Mouse (Mus musculus) liver, embryonic 13.5 days (tissue): ENCODE measurements at regions not wholly inside any gene's neighbourhood (a gene's known extent, or its start where the extent isn't known, plus 50 kb on each side); places are given as distances from the start of the nearest gene placed in this dataset.
A peak's percentile ranks its signal among the peaks of the same experiment; 100 is the strongest.

Experiments used
- ATAC-seq: fragments of 200-750 bp; cut with Nextera tagmentation; 2 replicates; pipeline ENCODE4 v1.8.0; 2017; ENCODE audit warnings: low read depth, mild to moderate bottlenecking, moderate number of reproducible peaks, moderate library complexity
- DNase-seq: peaks from one replicate; pipeline ENCODE4 v3.0.0; 2022
- H3K27ac ChIP-seq: fragments of 300-500 bp; sonication (generic); 2 replicates; pipeline ENCODE4 v1.5.1; 2015; ENCODE audit warnings: moderate library complexity, mild to moderate bottlenecking, inconsistent platforms
- H3K27me3 ChIP-seq: fragments of 300-500 bp; sonication (generic); 2 replicates; pipeline ENCODE4 v1.6.1; 2015; ENCODE audit warnings: mild to moderate bottlenecking, inconsistent platforms
- H3K36me3 ChIP-seq: fragments of 300-500 bp; sonication (generic); 2 replicates; pipeline ENCODE4 v1.6.1; 2015; ENCODE audit warnings: mild to moderate bottlenecking, inconsistent platforms
- H3K4me1 ChIP-seq: fragments of 300-500 bp; sonication (generic); replicated peaks from 2 replicates; pipeline ENCODE4 v1.6.1; 2015; ENCODE audit warnings: inconsistent platforms
- H3K4me2 ChIP-seq: fragments of 300-500 bp; sonication (generic); 2 replicates; pipeline ENCODE4 v1.6.1; 2015; ENCODE audit warnings: inconsistent platforms, mild to moderate bottlenecking, moderate library complexity
- H3K4me3 ChIP-seq: fragments of 300-500 bp; sonication (generic); replicated peaks from 2 replicates; pipeline ENCODE4 v1.5.1; 2015; ENCODE audit warnings: mild to moderate bottlenecking, inconsistent platforms
- H3K9ac ChIP-seq: fragments of 300-500 bp; sonication (generic); 2 replicates; pipeline ENCODE4 v1.6.1; 2015; ENCODE audit warnings: mild to moderate bottlenecking, inconsistent platforms
- H3K9me3 ChIP-seq: fragments of 300-500 bp; sonication (generic); replicated peaks from 2 replicates; pipeline ENCODE4 v1.6.1; 2016; ENCODE audit warnings: inconsistent platforms
- WGBS: fragments of 180-500 bp; shearing (Covaris S2); methylation state at CpG from one replicate; pipeline ENCODE4 v1.1.7; 2015; ENCODE audit not compliant: insufficient replicate concordance; 5-methylcytosine and 5-hydroxymethylcytosine counted together

GRCm38 (mm10) chr11:20908471-20908870 is 77.6 kb upstream of the Lgalsl start:
- Histone ChIP-seq H3K9me3 (no peaks in the 10 kb centered on the region), H3K4me3 (no peak overlapping the region), H3K27me3 (peaks cover 18% of the 10 kb centered on the region; the same call in 1 of the 2 replicates), H3K9ac (no peak overlapping the region), H3K27ac (no peak overlapping the region), H3K4me1 (peaks cover 6% of the 10 kb centered on the region), H3K36me3 (no peaks in the 10 kb centered on the region), H3K4me2 (no peak overlapping the region)
- no peak for ATAC-seq
- no peak for DNase-seq
- 55% methylated on average over 4 of the region's 4 CpGs for WGBS

- H3K4me1 ChIP-seq: peaks cover 50% of the 10 kb centered on the region
- H3K9ac ChIP-seq: 0 out of 2 replicates have a peak overlapping the region, but pooled peaks have one; percentile 4
- H3K4me3 ChIP-seq: no peak overlapping the region
- no peaks in the 10 kb centered on the region for H3K36me3 ChIP-seq
- ATAC-seq (no peak), DNase-seq (no peak)
- peaks cover 1% of the 10 kb centered on the region; the same call in 1 of the 2 replicates for H3K27me3 ChIP-seq
- no peaks in the 10 kb centered on the region for H3K9me3 ChIP-seq
- peak overlapping the region; percentile 54; the same call in 1 of the 2 replicates for H3K27ac ChIP-seq
- 78% methylated on average over 2 of the region's 2 CpGs for WGBS
- no peak overlapping the region for H3K4me2 ChIP-seq
Measured at GRCm38 (mm10) chr11:20913042-20913441, 82.2 kb upstream of the Lgalsl start.

GRCm38 (mm10) chr11:20913598-20914296 is 82.9 kb upstream of the Lgalsl start:
- peaks cover 56% of the 10 kb centered on the region for H3K4me1 ChIP-seq
- no peak for ATAC-seq

GRCm38 (mm10) chr11:20914297-20914997 is 83.6 kb upstream of the Lgalsl start:
- Histone ChIP-seq H3K27me3 (no peaks in the 10 kb centered on the region), H3K4me1 (peaks cover 62% of the 10 kb centered on the region), H3K27ac (peak overlapping the region; percentile 98), H3K36me3 (no peaks in the 10 kb centered on the region), H3K9ac (peak overlapping the region; percentile 76), H3K9me3 (no peaks in the 10 kb centered on the region), H3K4me2 (peak overlapping the region; percentile 57), H3K4me3 (no peak overlapping the region)
- 35% methylated on average over 12 of the region's 12 CpGs for WGBS
- no peak for DNase-seq
- ATAC-seq: no peak

More at GRCm38 (mm10) chr11:20913598-20914296, 82.9 kb upstream of the Lgalsl start:
- H3K9ac ChIP-seq: peak overlapping the region; percentile 76; the same call in 1 of the 2 replicates
- no peaks in the 10 kb centered on the region for H3K27me3 ChIP-seq
- peak overlapping the region; percentile 57; the same call in 1 of the 2 replicates for H3K4me2 ChIP-seq
- no peaks in the 10 kb centered on the region for H3K9me3 ChIP-seq
- H3K36me3 ChIP-seq: no peaks in the 10 kb centered on the region
- WGBS: 17% methylated on average over 8 of the region's 8 CpGs
- H3K27ac ChIP-seq: peak overlapping the region; percentile 98; the same call in 1 of the 2 replicates
- peak; percentile 73 for DNase-seq
- H3K4me3 ChIP-seq: no peak overlapping the region

- Histone ChIP-seq H3K27ac (peak overlapping the region; percentile 98), H3K27me3 (no peaks in the 10 kb centered on the region), H3K4me1 (peaks cover 64% of the 10 kb centered on the region), H3K36me3 (no peaks in the 10 kb centered on the region), H3K9ac (peak overlapping the region; percentile 76), H3K4me2 (peak overlapping the region; percentile 57), H3K4me3 (no peak overlapping the region), H3K9me3 (no peaks in the 10 kb centered on the region)
- DNase-seq (no peak), ATAC-seq (no peak)
- WGBS: 15% methylated on average over 8 of the region's 8 CpGs
Measured at GRCm38 (mm10) chr11:20915182-20915602, 84.3 kb upstream of the Lgalsl start.

- peaks cover 64% of the 10 kb centered on the region for H3K4me1 ChIP-seq
- WGBS: 17% methylated on average over 7 of the region's 7 CpGs
Measured at GRCm38 (mm10) chr11:20915687-20916432, 85.0 kb upstream of the Lgalsl start.

GRCm38 (mm10) chr11:20916473-20916911 is 85.6 kb upstream of the Lgalsl start:
- DNase-seq: peak; percentile 84
- Histone ChIP-seq H3K4me3 (peak overlapping the region; percentile 27; the same call in 1 of the 2 replicates), H3K4me2 (peak overlapping the region; percentile 58), H3K27me3 (peaks cover 2% of the 10 kb centered on the region; the same call in 1 of the 2 replicates), H3K9me3 (no peaks in the 10 kb centered on the region), H3K36me3 (no peaks in the 10 kb centered on the region), H3K27ac (peak overlapping the region; percentile 98), H3K9ac (peak overlapping the region; percentile 76), H3K4me1 (peaks cover 64% of the 10 kb centered on the region)
- 17% methylated on average over 6 of the region's 6 CpGs for WGBS
- peak; percentile 94 for ATAC-seq

More at GRCm38 (mm10) chr11:20915687-20916432, 85.0 kb upstream of the Lgalsl start:
- Histone ChIP-seq H3K4me2 (peak overlapping the region; percentile 57), H3K9ac (peak overlapping the region; percentile 76), H3K27ac (peak overlapping the region; percentile 98), H3K9me3 (no peaks in the 10 kb centered on the region), H3K36me3 (no peaks in the 10 kb centered on the region), H3K4me3 (peak overlapping the region; percentile 27), H3K27me3 (no peaks in the 10 kb centered on the region; the same call in 1 of the 2 replicates)
- ATAC-seq: peak; percentile 80
- DNase-seq: peak; percentile 62

GRCm38 (mm10) chr11:20916961-20917360 is 86.1 kb upstream of the Lgalsl start:
- Histone ChIP-seq H3K4me2 (peak overlapping the region; percentile 58), H3K9ac (peak overlapping the region; percentile 67), H3K27ac (peak overlapping the region; percentile 98), H3K4me3 (0 out of 2 replicates have a peak overlapping the region, but pooled peaks have one; percentile 10), H3K36me3 (no peaks in the 10 kb centered on the region), H3K4me1 (peaks cover 64% of the 10 kb centered on the region), H3K27me3 (peaks cover 2% of the 10 kb centered on the region; the same call in 1 of the 2 replicates), H3K9me3 (no peaks in the 10 kb centered on the region)
- ATAC-seq (peak; percentile 24), DNase-seq (no peak)
- 69% methylated on average over 7 of the region's 7 CpGs for whole genome bisulfite sequencing

- peak overlapping the region; percentile 67 for H3K9ac ChIP-seq
- no peak overlapping the region for H3K4me3 ChIP-seq
- no peaks in the 10 kb centered on the region for H3K36me3 ChIP-seq
- peak overlapping the region; percentile 58 for H3K4me2 ChIP-seq
- DNase-seq (no peak), ATAC-seq (no peak)
- 11% methylated on average over 5 of the region's 5 CpGs for WGBS
- H3K27me3 ChIP-seq: peaks cover 2% of the 10 kb centered on the region; the same call in 1 of the 2 replicates
- peak overlapping the region; percentile 98 for H3K27ac ChIP-seq
- H3K4me1 ChIP-seq: peaks cover 64% of the 10 kb centered on the region
- H3K9me3 ChIP-seq: no peaks in the 10 kb centered on the region
Measured at GRCm38 (mm10) chr11:20917483-20917882, 86.6 kb upstream of the Lgalsl start.

GRCm38 (mm10) chr11:20923115-20923514 is 92.3 kb upstream of the Lgalsl start:
- no peak overlapping the region for H3K4me2 ChIP-seq
- no peaks in the 10 kb centered on the region for H3K9me3 ChIP-seq
- H3K27ac ChIP-seq: no peak overlapping the region
- no peaks in the 10 kb centered on the region for H3K36me3 ChIP-seq
- no peak overlapping the region for H3K4me3 ChIP-seq
- peaks cover 13% of the 10 kb centered on the region for H3K4me1 ChIP-seq
- WGBS: 56% methylated on average over 6 of the region's 6 CpGs
- peaks cover 11% of the 10 kb centered on the region; the same call in 1 of the 2 replicates for H3K27me3 ChIP-seq
- ATAC-seq (no peak), DNase-seq (no peak)
- no peak overlapping the region for H3K9ac ChIP-seq
